Mouse (Mus musculus) olfactory bulb, adult 2 months (tissue): Measurements from ENCODE around the gene Crybg1.

Experiments
- CTCF ChIP-seq: fragments of 200-500 bp; IDR thresholded peaks from 2 replicates; pipeline ENCODE4 v1.5.1; 2012; ENCODE audit warnings: low read depth, mild to moderate bottlenecking, low read length, moderate library complexity; ENCODE audit not compliant: insufficient read depth
- POLR2A ChIP-seq: fragments of 200-500 bp; IDR thresholded peaks from 2 replicates; pipeline ENCODE4 v1.6.1; 2012; ENCODE audit warnings: mild to moderate bottlenecking, low read depth, low read length, moderate library complexity; ENCODE audit not compliant: insufficient read depth

- TF ChIP-seq CTCF (no peak), POLR2A (no peak)
Measured at GRCm38 (mm10) chr10:44062981-44063380, 85.7 kb downstream of the Crybg1 start.
